Mouse (Mus musculus): ENCODE results near the gene Efs.

DNA sequence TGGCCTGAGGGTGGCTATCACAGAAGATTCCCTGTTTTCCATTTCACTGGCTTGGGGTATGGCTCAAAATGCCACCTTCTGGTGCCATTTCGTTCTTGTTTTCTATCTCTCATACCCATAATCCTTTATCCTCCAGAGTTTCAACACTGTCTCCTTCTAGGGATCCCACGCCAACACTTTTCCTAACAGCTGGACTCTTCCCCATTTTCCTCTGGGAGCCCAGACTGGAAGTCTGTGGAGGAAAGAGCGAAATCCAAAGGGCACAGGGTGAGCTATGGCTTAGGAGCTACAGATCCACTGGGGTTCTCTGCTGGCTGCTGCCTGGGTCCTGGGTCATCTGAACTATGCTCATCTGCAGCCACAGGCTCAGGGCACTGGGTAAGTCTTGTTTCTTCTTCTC lies 51.8 kb downstream of the Efs start:
- no peak for TF ChIP-seq CTCF (IDR thresholded peaks at IDR 0.05; ENCODE audit: control insufficient read depth, insufficient read depth, low read length)
- TF ChIP-seq POLR2A (IDR thresholded peaks at IDR 0.05; ENCODE audit: borderline replicate concordance, control insufficient read depth, low read depth, low read length): no peak
